Mouse (Mus musculus) testis, adult 2 months (tissue): ENCODE measurements around the gene Rtbdn.

Experiments
- CTCF ChIP-seq: fragments of 200-500 bp; IDR thresholded peaks from 2 replicates; pipeline ENCODE4 v1.5.1; 2012; ENCODE audit warnings: low read depth, mild to moderate bottlenecking, inconsistent platforms, low read length, moderate library complexity; ENCODE audit not compliant: control insufficient read depth, insufficient read depth, insufficient replicate concordance
- POLR2A ChIP-seq: fragments of 200-500 bp; IDR thresholded peaks from 2 replicates; pipeline ENCODE4 v1.6.1; 2012; ENCODE audit warnings: low read depth, mild to moderate bottlenecking, inconsistent platforms, low read length, moderate library complexity; ENCODE audit not compliant: control insufficient read depth

GRCm38 (mm10) chr8:84908421-84909161 is 38.2 kb upstream of the Rtbdn start, which contains the start of gene Dnase2a:
- no peak for TF ChIP-seq POLR2A
- TF ChIP-seq CTCF = no peak
